Mouse (Mus musculus): ENCODE data around the gene Cdc20. TPM values are rescaled to one million over a fixed set of nuclear protein-coding genes. Genes with fewer than 3 reads are reported as not detected.
A peak's percentile ranks its signal among the peaks of the same experiment; 100 is the strongest.

The Cdc20 gene
- 169 and 179 TPM in 2 replicates for polyA plus RNA-seq (2014; fragmentation: Nextera tagmentation; extraction: Ambion mirVana)

- under 1% methylated on average over 67 of the region's 67 CpGs for WGBS (ENCODE audit: insufficient replicate concordance)
- peak within 1 kb of the TSS; percentile 91 for H3K9ac ChIP-seq (ENCODE audit: low read depth, low read length)
- peak within 1 kb of the TSS; percentile 81 for H3K4me3 ChIP-seq (ENCODE audit: low read depth, low read length)
- no peaks in the 10 kb centered on the region for H3K27me3 ChIP-seq (ENCODE audit: control insufficient read depth, insufficient read depth, low read length)
- peak within 1 kb of the TSS; percentile 97 for H3K4me2 ChIP-seq
- peak; percentile 91 for ATAC-seq (replicated peaks; ENCODE audit: insufficient number of reproducible peaks, low FRiP score, low TSS enrichment)
- peaks cover 30% of the 10 kb centered on the region for H3K4me1 ChIP-seq (ENCODE audit: control insufficient read depth, insufficient read depth, low read length)
- peaks cover 13% of the 10 kb centered on the region; the same call in 1 of the 2 replicates for H3K36me3 ChIP-seq (ENCODE audit: control insufficient read depth, insufficient read depth, low read length)
- H3K9me3 ChIP-seq (replicated peaks; ENCODE audit: control insufficient read depth, low read length): no peaks in the 10 kb centered on the region
- peak within 1 kb of the TSS; percentile 91 for H3K27ac ChIP-seq (ENCODE audit: low read depth, low read length)
Measured at GRCm38 (mm10) chr4:118436820-118437603, at the start of gene Cdc20. TSS of gene Cdc20 (minus strand) at chr4:118437352.

GRCm38 (mm10) chr4:118476773-118477530 lies 39.8 kb upstream of the Cdc20 start:
- no peaks in the 10 kb centered on the region for H3K27me3 ChIP-seq (ENCODE audit: control insufficient read depth, insufficient read depth, low read length)
- ATAC-seq (replicated peaks; ENCODE audit: insufficient number of reproducible peaks, low FRiP score, low TSS enrichment): no peak
- 70% methylated on average over 15 of the region's 15 CpGs for WGBS (ENCODE audit: insufficient replicate concordance)
- H3K9me3 ChIP-seq (replicated peaks; ENCODE audit: control insufficient read depth, low read length): no peaks in the 10 kb centered on the region
- no peaks in the 10 kb centered on the region for H3K4me1 ChIP-seq (ENCODE audit: control insufficient read depth, insufficient read depth, low read length)
- H3K4me2 ChIP-seq: no peak overlapping the region
- H3K4me3 ChIP-seq (ENCODE audit: low read depth, low read length): no peak overlapping the region
- H3K27ac ChIP-seq (ENCODE audit: low read depth, low read length): no peak overlapping the region
- H3K9ac ChIP-seq (ENCODE audit: low read depth, low read length): no peak overlapping the region
- no peaks in the 10 kb centered on the region for H3K36me3 ChIP-seq (ENCODE audit: control insufficient read depth, insufficient read depth, low read length)

GRCm38 (mm10) chr4:118472687-118473086 lies 35.5 kb upstream of the Cdc20 start:
- Histone ChIP-seq H3K4me3 (ENCODE audit: low read depth, low read length) (no peak overlapping the region), H3K36me3 (ENCODE audit: control insufficient read depth, insufficient read depth, low read length) (no peaks in the 10 kb centered on the region), H3K4me2 (no peak overlapping the region), H3K27me3 (ENCODE audit: control insufficient read depth, insufficient read depth, low read length) (no peaks in the 10 kb centered on the region), H3K9ac (ENCODE audit: low read depth, low read length) (no peak overlapping the region), H3K9me3 (replicated peaks; ENCODE audit: control insufficient read depth, low read length) (no peaks in the 10 kb centered on the region), H3K27ac (ENCODE audit: low read depth, low read length) (no peak overlapping the region), H3K4me1 (ENCODE audit: control insufficient read depth, insufficient read depth, low read length) (no peaks in the 10 kb centered on the region)
- 81% methylated on average over 11 of the region's 11 CpGs for WGBS (ENCODE audit: insufficient replicate concordance)
- ATAC-seq (replicated peaks; ENCODE audit: insufficient number of reproducible peaks, low FRiP score, low TSS enrichment): no peak

GRCm38 (mm10) chr4:118471281-118471680 lies 34.1 kb upstream of the Cdc20 start:
- no peak overlapping the region for H3K9ac ChIP-seq (ENCODE audit: low read depth, low read length)
- no peak overlapping the region for H3K4me3 ChIP-seq (ENCODE audit: low read depth, low read length)
- H3K4me2 ChIP-seq: no peak overlapping the region
- H3K27me3 ChIP-seq (ENCODE audit: control insufficient read depth, insufficient read depth, low read length): no peaks in the 10 kb centered on the region
- no peaks in the 10 kb centered on the region for H3K4me1 ChIP-seq (ENCODE audit: control insufficient read depth, insufficient read depth, low read length)
- H3K36me3 ChIP-seq (ENCODE audit: control insufficient read depth, insufficient read depth, low read length): no peaks in the 10 kb centered on the region
- no peak overlapping the region for H3K27ac ChIP-seq (ENCODE audit: low read depth, low read length)
- 86% methylated on average over 6 of the region's 6 CpGs for WGBS (ENCODE audit: insufficient replicate concordance)
- ATAC-seq (replicated peaks; ENCODE audit: insufficient number of reproducible peaks, low FRiP score, low TSS enrichment): no peak
- no peaks in the 10 kb centered on the region for H3K9me3 ChIP-seq (replicated peaks; ENCODE audit: control insufficient read depth, low read length)

- no peak; the same call in 1 of the 2 replicates for ATAC-seq (replicated peaks; ENCODE audit: insufficient number of reproducible peaks, low FRiP score, low TSS enrichment)
- peak overlapping the region; percentile 62; the same call in 1 of the 2 replicates for H3K27ac ChIP-seq (ENCODE audit: low read depth, low read length)
- H3K27me3 ChIP-seq (ENCODE audit: control insufficient read depth, insufficient read depth, low read length): no peaks in the 10 kb centered on the region
- 32% methylated on average over 11 of the region's 11 CpGs for WGBS (ENCODE audit: insufficient replicate concordance)
- no peak overlapping the region for H3K9ac ChIP-seq (ENCODE audit: low read depth, low read length)
- no peaks in the 10 kb centered on the region for H3K9me3 ChIP-seq (replicated peaks; ENCODE audit: control insufficient read depth, low read length)
- H3K4me3 ChIP-seq (ENCODE audit: low read depth, low read length): no peak overlapping the region
- no peaks in the 10 kb centered on the region for H3K4me1 ChIP-seq (ENCODE audit: control insufficient read depth, insufficient read depth, low read length)
- no peaks in the 10 kb centered on the region for H3K36me3 ChIP-seq (ENCODE audit: control insufficient read depth, insufficient read depth, low read length)
- no peak overlapping the region for H3K4me2 ChIP-seq
Measured at GRCm38 (mm10) chr4:118465697-118466163, 28.6 kb upstream of the Cdc20 start.

- Histone ChIP-seq H3K4me2 (no peak overlapping the region), H3K27me3 (ENCODE audit: control insufficient read depth, insufficient read depth, low read length) (no peaks in the 10 kb centered on the region), H3K9me3 (replicated peaks; ENCODE audit: control insufficient read depth, low read length) (no peaks in the 10 kb centered on the region), H3K27ac (ENCODE audit: low read depth, low read length) (no peak overlapping the region), H3K36me3 (ENCODE audit: control insufficient read depth, insufficient read depth, low read length) (no peaks in the 10 kb centered on the region), H3K4me3 (ENCODE audit: low read depth, low read length) (no peak overlapping the region), H3K4me1 (ENCODE audit: control insufficient read depth, insufficient read depth, low read length) (no peaks in the 10 kb centered on the region), H3K9ac (ENCODE audit: low read depth, low read length) (no peak overlapping the region)
- ATAC-seq (replicated peaks; ENCODE audit: insufficient number of reproducible peaks, low FRiP score, low TSS enrichment): no peak
- WGBS (ENCODE audit: insufficient replicate concordance): 70% methylated on average over 3 of the region's 3 CpGs
Measured at GRCm38 (mm10) chr4:118464956-118465355, 27.8 kb upstream of the Cdc20 start.

- Histone ChIP-seq H3K36me3 (ENCODE audit: control insufficient read depth, insufficient read depth, low read length) (no peaks in the 10 kb centered on the region), H3K9ac (ENCODE audit: low read depth, low read length) (no peak within 1 kb of the TSS), H3K4me2 (no peak within 1 kb of the TSS), H3K27me3 (ENCODE audit: control insufficient read depth, insufficient read depth, low read length) (no peaks in the 10 kb centered on the region), H3K27ac (ENCODE audit: low read depth, low read length) (no peak within 1 kb of the TSS), H3K4me3 (ENCODE audit: low read depth, low read length) (no peak within 1 kb of the TSS), H3K4me1 (ENCODE audit: control insufficient read depth, insufficient read depth, low read length) (no peaks in the 10 kb centered on the region), H3K9me3 (replicated peaks; ENCODE audit: control insufficient read depth, low read length) (no peaks in the 10 kb centered on the region)
- ATAC-seq (replicated peaks; ENCODE audit: insufficient number of reproducible peaks, low FRiP score, low TSS enrichment): no peak
- WGBS (ENCODE audit: insufficient replicate concordance): 56% methylated on average over 9 of the region's 9 CpGs
Measured at GRCm38 (mm10) chr4:118457345-118457975, 20.3 kb upstream of the Cdc20 start, which contains the start of gene Mpl. TSS of gene Mpl (minus strand) at chr4:118457513.

GRCm38 (mm10) chr4:118446415-118447153 lies 9.4 kb upstream of the Cdc20 start:
- peak overlapping the region; percentile 61 for H3K4me2 ChIP-seq
- no peaks in the 10 kb centered on the region for H3K36me3 ChIP-seq (ENCODE audit: control insufficient read depth, insufficient read depth, low read length)
- H3K9me3 ChIP-seq (replicated peaks; ENCODE audit: control insufficient read depth, low read length): no peaks in the 10 kb centered on the region
- no peaks in the 10 kb centered on the region for H3K27me3 ChIP-seq (ENCODE audit: control insufficient read depth, insufficient read depth, low read length)
- peak overlapping the region; percentile 40 for H3K9ac ChIP-seq (ENCODE audit: low read depth, low read length)
- WGBS (ENCODE audit: insufficient replicate concordance): 33% methylated on average over 24 of the region's 24 CpGs
- no peak overlapping the region for H3K27ac ChIP-seq (ENCODE audit: low read depth, low read length)
- peaks cover 7% of the 10 kb centered on the region; the same call in 1 of the 2 replicates for H3K4me1 ChIP-seq (ENCODE audit: control insufficient read depth, insufficient read depth, low read length)
- peak; percentile 24; the same call in 1 of the 2 replicates for ATAC-seq (replicated peaks; ENCODE audit: insufficient number of reproducible peaks, low FRiP score, low TSS enrichment)
- peak overlapping the region; percentile 26 for H3K4me3 ChIP-seq (ENCODE audit: low read depth, low read length)
